Mouse (Mus musculus): ENCODE results near the gene Dnaic2.

Dnaic2 gene

DNA sequence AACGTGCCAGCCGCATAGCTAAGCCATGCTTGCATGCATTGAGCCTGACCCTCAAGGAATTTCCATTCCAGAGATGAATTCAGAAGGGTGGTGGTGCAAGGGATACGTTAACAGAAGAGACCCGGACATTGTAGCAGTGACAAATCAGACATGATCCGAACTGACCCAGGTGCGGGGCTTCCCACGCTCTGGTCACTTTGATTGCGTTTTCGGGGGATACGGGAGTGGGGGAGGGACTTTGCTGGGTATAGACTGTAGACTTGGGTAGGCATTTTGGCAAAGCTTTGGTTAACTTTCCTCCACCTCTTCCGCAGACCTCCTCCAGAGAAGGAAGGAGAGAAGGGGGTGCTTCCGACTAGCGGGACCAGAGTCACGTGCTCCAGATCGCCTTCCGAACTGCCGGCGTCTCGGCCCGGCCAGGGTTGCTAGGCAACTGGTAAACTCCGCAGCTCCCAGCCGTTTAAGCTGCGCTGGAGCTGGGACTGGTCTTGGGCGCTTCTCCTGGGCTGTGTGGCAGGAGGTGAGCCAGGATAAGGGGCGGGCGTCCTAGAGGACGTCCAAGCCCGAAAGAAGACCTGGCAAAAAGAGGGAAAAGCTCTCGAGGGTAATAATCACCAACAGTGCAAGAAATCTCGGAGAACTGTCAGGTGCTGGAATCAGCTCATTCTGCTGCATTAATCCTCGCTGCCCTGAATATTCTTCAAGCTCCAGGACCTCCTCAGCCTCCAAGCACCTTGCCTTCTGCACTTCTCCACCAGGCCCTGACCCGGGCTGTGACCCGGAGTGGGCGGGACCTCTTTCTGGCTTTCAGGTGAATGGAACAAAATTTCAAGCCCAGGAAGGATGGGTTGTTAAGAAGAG is at the start of gene Dnaic2:
Dnaic2 (plus strand) TSS at position 444 of the 861 bp plus-strand sequence.
- DNase-seq = peak; percentile 56

DNA sequence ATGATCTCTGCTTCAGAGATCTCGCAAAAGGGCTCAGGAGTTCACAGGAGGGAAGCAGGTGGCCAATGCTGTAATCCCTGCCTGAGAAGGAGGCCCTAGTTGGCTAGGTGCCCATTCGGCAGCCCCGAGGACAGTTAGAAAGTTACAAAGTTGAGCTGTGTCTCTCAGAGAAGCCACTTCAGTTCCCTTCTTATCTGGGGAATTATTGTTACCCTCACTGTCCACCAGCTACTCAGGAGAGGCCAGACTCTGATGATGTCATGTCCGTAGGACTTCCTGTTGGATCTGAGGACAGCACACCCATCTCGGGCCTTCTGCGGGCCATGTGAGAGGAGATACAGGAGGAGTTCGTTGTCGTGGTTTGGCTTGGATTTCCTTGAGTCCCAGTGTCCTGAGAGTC is 47.6 kb upstream of the Dnaic2 start:
- peak; percentile 65 for DNase-seq

DNA sequence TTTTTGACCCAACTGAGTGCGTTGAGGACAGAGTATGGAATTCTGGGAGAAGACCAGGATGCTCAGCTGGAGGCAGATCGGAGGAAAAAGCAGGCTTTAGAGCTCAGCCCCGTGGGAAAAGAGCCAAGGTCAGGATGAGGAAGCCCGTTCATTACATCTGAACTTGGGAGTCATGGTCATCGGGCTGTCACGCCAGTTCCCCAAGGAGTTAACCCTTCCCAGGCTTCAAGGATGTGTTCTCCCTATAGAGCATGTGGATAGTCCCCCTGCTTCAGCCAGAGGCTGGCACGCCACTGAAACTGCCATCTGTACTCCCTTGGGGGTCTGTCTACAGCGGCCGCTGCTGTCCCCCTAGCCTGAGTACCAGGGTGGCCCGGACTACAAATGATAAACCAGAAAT is 46.9 kb upstream of the Dnaic2 start:
- peak; percentile 62 for DNase-seq

DNA sequence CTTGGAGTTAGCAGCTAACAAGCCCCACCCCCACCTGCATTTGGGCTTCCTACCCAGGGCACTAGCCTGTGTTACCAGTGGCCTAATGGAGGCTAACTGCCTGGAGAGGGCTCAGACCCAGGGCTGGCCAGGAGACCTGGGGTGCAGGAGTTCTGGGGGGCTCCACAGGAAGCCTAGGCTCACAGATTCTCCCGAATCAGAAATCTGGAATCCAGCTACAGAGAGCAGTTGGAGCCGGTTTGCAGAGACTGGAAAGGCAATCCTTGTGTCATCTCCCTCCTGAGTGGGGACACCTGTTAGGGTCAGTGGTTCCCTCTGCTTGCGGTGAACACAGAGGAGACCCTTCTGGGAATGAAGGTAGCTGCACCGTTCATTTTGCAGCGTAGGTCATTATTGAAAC is 46.2 kb upstream of the Dnaic2 start:
- peak; percentile 70 for DNase-seq

DNA sequence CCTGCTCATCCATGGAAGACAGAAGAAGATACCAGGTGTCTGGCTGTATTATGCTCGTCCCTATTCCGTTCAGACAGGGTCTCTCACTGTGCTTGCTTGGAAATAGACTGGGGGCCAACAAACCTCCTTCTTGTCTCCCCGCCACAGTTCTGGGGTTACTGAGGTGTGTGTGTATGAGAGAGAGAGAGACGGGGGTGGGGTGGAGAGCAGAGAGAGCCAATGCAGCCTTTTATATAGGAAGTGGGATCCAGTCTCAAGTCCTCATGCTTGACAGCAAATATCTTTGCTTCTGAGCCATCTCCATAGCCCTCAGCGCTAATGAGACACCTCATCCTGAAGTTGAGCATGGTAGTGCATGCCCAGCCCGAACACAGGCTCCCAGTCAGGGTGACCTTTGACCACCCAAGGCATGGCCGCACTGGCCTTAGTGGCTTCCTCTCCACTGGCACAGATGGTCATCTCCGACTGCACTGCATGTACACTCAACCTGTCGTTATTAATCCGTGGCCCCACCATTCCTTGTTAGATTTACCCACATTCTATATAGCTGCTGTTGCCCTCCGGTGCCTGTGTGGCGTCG is 44.8 kb upstream of the Dnaic2 start:
- peak; percentile 58 for DNase-seq

DNA sequence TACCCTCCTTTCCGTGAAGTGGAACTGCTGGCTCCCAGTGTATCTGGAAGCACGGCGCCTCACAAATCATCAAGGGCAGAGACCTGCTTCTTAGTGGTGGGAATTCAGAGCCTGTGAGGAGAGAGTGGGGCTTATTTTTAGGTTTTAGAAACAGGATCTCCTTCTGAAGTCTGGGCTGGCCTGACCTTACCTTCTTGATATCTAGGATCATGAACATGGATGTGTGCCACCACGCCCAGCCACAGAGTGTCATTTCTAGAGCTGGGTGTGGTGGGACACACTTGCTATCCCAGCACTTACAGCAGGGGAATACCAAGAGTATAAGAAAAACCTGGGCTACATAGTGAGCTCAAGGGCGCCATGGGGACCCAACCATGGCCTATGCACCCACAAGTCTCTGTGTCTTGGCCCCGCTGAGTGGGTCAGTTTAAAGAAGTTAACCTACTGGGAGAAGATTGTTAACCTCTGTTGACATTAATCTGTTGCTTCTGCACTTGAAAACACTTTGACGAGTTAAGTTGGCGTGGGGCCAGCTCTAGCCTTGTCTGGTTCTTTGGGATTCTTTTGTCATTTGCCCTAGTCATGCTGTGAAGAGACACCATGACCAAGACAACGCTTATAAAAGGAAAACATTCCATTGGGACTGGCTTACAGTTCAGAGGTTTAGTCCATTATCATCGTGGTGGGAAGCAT is 44.0 kb upstream of the Dnaic2 start:
- peak; percentile 73 for DNase-seq

DNA sequence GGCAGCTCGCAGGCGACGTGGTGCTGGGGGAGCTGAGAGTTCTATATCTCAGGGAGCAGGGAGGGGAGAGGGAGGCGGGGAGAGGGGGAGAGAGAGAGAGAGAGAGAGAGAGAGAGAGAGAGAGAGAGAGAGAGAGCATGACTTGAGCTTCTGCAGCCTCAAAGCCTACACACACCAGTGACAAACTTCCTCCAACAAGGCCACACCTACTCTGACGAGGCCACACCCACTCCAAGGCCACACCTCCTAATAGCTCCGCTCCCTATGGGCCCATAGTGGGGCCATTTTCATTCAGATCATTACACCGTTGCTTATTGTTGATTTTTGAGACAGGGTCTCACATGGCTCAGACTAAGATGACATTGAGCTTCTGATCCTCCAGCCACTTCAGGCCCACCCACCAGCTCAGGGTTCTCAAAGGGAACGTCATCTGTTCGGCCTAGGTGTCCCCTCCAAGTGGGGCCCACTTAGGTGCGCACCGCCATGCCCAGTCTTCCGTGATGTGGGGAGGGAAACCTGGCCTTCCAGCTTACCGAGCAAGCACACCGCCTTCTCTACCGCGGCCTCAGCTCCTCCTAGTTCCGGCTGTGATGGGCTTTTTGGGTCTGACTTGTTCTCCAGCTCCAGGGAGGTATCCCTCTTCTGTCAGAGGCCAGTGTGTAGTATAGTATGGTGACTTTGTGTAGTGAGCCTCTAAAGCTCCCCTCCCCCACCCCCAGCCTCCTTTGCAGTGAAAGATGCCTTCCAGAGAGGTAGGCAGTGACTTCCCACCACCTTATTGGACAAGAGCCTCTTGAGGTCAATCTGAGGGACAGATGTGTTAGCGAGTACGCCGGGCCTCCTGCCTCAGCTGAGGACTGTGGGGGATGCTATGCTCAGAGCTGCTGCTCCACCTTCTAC is 43.2 kb upstream of the Dnaic2 start:
- peak; percentile 76 for DNase-seq

DNA sequence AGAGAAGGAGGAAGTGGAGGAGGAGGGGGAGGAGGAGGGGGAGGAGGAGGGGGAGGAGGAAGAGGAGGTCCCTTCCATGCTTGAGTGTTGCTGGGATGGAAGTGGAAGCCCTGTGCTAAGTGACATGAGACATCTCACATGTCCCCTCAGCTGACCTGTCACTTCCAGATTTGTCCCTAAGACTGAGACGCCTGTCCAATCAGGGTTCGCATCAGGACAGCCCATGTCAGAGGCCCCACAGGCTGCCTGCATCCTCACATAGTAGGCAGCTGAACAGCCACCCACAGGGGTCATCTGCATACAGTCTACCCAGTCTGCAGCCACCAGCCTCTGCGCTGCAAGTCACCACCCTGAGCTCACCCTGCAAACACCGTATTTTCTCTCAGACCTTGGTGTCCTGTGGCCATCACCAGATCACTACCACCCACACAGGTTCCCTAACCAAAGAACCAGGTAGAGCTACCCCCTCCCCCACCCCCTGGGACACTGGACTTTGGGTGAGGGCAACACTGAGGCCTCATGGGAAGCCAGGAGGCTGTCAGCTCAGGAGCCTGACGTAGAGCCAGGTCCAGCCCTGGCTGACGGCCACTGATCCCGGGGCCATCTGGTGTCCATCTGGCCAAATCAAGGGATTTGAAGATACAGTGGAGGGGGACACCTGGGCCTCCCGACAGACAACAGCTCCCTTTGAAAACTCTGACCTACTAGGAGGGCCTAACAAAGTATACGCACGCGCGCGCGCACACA is 42.4 kb upstream of the Dnaic2 start:
- DNase-seq = peak; percentile 100

DNA sequence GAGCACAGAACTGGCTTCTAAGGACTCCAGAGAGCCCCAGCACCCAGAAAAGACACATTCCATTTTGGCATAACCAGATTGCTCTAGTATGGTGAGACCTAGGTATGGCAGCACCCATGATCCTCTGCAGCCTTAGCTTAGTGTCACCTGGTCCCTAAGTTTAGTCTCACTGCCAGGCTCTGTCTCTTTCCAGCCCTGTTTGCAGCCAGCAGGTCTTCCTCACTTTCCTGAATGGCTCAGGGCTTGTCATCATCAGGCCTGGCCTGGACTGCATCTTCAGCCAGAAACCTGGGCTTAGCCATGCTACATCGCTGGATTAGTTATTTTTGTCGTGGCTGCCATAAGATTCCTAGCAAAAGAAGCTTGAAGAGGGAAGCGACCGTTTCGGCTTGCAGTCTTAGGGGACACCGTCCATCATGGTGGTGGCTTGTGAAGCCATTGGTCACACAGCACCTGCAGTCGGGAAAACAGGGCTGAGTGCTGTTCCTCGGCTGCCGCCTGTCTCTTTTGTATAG is 41.6 kb upstream of the Dnaic2 start:
- DNase-seq = no peak

DNA sequence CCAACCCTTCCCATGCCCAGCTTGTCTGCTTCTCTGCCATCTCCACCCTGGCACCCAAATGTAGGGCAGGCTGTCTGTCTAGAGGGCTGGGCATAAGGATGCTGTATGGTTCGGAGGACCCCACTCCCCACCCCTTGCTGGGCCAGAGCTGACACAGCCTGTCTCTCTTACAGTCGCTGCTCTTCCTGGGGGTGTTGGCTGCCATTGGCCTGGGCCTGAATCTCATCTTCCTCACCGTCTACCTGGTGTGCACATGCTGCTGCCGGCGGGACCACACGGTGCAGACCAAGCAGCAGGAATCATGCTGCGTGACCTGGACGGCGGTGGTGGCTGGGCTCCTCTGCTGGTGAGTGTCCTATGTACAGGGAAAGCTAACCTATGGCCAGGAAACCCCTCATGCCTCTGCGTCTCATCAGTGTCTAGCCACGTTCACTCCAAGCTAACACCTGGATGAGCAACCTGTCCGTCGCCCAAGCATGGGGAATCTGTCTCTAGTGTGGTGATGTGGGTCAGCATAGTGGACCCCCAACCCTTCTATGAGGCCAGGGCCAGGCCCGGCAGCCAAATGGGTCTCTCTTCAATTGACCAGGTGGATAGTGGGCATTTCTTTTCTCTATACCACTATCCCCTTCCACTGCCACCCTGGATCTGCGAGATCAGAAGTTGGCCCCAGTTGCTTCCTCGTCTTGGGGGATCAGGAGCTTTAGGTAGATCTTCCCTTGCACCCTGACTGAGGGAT is 40.8 kb upstream of the Dnaic2 start:
- DNase-seq = peak; percentile 61

DNA sequence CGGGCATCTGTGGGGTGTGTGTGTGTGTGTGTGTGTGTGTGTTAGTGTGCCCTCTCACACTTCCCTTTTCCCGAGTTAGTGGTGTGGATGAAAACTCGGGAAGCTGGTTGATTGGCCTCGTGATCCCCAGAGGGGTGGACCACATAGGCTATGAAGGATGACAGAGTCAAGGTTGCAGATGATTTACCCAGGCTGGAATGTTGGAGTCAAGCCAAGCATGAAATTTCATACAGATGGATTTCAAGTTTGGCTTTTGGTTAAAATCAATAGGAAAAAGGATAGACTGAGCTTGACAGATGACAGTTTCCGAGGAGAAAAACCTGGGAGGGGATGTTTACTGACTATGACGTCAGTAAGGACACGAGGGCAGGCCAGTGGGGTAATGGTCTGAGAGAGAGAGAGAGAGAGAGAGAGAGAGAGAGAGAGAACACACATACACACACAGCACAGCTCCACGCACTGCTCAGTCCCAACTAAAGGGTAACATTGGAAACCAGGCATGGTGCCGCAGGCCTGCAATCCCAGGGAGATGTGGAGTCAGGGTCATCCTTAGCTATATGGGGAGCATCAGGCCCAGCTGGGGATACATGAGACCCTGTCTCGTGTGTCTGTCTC is 39.5 kb upstream of the Dnaic2 start:
- DNase-seq = peak; percentile 65

DNA sequence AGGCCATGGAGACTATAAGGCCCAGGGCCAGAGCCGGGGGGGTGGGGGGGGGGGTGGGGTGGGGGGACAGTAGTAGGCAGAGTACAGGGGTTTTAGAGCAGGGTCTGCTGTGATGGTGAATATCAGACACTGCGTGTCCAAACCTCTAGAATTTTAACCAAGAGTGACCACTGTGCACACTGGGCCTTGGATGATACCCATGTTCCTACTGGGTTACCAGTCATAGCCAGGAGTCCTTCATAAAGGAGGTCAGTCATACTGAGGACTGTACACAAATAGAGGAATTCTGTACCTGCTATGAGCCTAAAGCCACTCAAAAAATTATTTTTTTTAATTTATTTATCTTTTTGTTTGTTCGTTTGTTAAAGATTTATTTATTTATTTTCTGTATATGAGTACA is 38.5 kb upstream of the Dnaic2 start:
- DNase-seq = peak; percentile 60

DNA sequence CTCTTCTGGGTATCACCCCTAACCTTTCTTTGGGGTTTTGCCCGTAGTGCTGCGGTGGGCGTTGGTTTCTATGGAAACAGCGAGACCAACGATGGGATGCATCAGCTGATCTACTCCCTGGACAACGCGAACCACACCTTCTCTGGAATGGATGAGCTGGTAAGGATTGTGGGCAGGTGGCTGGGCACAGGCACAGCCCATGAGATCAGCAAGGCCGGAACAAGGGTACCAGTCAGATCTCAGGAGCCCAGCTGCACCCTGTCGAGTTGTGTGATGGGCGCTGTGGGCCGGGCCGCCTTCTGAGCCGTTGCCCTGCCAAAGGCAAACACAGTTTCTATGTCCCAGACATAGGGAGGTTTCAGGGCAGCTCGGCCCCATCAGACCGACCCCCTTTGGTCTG is 37.0 kb upstream of the Dnaic2 start:
- peak; percentile 65 for DNase-seq

DNA sequence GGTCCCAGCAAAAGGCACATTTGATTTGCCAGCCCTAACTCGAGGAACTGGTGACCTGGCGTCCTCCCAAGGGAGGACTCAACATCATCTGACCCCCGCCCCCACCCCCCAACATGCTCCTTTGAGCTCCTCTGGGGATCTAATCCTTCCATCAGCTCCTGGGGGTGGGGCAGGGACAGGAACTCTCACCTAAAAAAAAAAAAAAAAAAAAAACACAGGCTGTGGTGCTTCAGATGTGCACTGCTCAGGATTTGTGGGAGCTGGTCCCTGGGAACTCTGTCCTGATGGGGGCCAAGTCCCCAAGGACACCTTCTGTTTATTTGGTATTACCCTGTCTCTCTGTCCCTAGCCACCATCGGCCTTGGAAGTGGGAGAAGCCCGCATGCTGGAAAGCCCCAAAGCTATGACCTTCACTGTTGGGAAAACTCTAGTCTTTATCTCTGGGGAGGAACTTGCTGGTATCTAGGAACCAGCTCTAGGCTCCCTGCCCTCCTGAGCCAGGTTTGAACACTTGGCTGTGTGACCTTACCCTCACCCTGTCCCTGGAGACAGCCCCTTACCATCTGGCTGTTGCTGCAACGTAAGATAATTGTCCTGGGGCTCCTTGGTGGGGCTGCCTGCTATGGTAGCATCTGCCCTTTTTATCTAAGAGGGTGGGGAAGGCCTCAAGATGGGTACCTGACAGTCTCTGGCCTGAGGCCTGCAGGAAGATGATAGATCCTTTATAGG is 35.6 kb upstream of the Dnaic2 start:
- DNase-seq = no peak

DNA sequence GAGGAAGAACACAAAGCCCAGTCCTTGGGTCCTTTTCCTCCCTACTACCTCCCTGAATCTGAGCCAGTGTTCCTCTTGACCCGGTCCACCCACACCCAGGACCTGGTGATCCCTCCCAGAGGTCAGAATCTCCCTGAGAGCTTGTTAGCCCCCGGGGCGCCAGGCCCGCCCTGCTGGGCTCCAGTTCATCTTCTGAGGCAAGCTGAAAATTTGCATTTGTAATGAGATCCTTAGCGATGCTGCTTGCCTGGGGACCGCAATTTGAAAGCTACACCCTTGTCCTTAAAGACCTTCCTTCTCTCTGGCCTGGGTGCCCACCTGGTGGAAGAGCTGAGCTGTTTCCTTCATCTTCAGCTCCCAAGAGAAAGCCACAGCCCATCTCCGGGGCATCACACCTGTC is 34.6 kb upstream of the Dnaic2 start:
- DNase-seq = peak; percentile 37

DNA sequence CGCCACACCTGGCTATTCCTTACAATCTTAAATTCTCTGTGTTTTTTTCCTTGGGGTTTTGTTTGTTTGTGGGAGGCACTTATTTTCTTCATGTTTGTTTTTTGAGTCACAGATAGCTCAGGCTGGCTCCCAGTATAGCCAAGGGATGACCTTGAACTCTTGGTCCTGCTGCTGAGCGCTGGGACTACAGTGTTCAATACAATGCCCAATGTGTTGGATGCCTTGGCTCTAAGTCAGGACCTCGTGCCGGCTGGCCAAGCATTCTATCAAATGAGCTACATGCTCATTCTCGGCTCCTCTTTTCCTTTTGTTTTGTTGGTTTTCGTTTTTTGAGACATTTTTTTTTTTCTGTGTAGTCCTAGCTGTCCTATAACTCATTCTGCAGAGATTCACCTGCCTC is 33.8 kb upstream of the Dnaic2 start:
- DNase-seq = no peak

DNA sequence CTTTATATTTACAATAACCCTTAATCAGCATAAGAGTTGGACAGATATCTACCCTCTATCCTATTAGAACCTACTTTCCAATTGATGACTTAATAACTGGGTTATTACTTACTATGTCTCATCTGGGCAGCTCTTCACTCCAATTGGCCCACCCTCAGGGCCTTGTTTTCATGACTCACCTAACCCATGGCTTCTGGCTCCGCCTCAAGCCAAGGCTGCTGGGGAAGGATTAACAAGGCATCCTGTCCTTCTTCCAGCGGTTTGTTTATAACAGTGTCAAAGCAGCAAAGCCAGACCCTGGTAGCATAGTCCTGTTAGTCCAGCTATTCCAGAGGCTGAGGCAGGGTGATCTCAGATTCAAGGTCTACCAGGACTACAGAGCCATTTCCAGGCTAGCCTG is 32.8 kb upstream of the Dnaic2 start:
- no peak for DNase-seq

DNA sequence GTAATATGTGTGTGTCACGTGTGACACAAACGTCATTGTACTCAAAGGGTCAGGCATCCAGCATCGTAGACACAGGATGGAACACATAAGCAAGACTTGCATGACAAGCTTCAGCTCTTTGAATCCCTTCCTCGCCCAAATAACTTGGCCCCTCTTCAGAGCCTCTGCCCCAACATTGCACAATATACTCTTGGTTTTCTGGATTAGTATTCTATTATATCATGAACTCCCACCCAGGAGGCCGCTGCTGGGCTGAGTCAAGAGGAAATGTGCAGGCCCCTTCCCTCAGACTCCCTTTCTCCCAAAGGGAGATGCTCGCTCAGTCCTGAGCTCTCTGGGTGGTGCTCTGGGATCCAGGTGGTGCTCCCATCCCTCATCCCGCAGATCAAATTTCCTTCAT is 28.7 kb upstream of the Dnaic2 start:
- DNase-seq = no peak

DNA sequence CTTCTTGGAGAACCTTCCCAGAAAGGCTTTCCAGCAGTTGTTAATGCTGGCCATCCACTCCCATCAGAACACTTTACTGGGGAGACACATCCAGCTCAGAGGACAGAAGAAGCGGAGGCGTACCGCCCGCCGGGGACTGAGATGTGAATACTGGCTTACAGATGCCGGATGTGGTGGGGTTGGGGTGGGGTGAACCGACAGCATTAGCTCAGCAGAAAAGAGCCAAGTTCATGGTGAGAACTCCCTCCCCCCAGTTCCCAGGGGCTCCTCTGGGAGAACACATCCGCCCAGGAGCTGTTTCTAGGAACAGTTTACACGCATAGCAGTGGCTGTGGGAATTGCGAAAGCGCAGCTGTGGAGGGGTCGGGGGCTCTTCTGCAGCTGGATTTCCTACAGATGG is 27.7 kb upstream of the Dnaic2 start:
- no peak for DNase-seq

Measured in cerebellum, adult 9-10 months (tissue).